Comparison of ENCODE assay signal across 16 mouse cellular contexts in genomic region chr12:36680883-36681505, GRCm38 (mm10).
"Had no signal": no experiment of that assay in that cellular context is flagged by ENCODE, and none has a peak within 500 bp of the region (broad histone marks: within the 10 kb centered on the region; RNA-seq: fewer than 3 reads in every experiment).

No protein-coding gene starts in this region.

- DNase-seq: kidney, adult 9 months; kidney, postnatal 36 days; layer of hippocampus, adult 9-11 months; layer of hippocampus, postnatal 36 days; lung, embryonic 14.5 days; lung, postnatal 10 days; lung, postnatal 4 days; right cerebral cortex, postnatal 4 days; spleen, adult 18-20 months; thymus, adult 18-20 months; thymus, postnatal 14 days had no signal

- H3K27ac ChIP-seq: kidney, postnatal 0 days; limb, embryonic 15.5 days; liver, embryonic 12.5 days; midbrain, embryonic 10.5 days had no signal

- H3K9me3 ChIP-seq: limb, embryonic 15.5 days; liver, embryonic 12.5 days; midbrain, embryonic 10.5 days had no signal

- H3K4me1 ChIP-seq: limb, embryonic 15.5 days; liver, embryonic 12.5 days; midbrain, embryonic 10.5 days had no signal

- H3K36me3 ChIP-seq: limb, embryonic 15.5 days; liver, embryonic 12.5 days; midbrain, embryonic 10.5 days had no signal

- H3K4me3 ChIP-seq: limb, embryonic 15.5 days; liver, embryonic 12.5 days; midbrain, embryonic 10.5 days had no signal

- ATAC-seq: liver, embryonic 12.5 days; midbrain, embryonic 16.5 days had no signal

- H3K4me2 ChIP-seq: limb, embryonic 15.5 days; liver, embryonic 12.5 days; lung, embryonic 14.5 days had no signal

- H3K27me3 ChIP-seq: limb, embryonic 15.5 days; liver, embryonic 12.5 days had no signal

- H3K9ac ChIP-seq: limb, embryonic 15.5 days; liver, embryonic 12.5 days; lung, embryonic 14.5 days had no signal
